Mouse (Mus musculus): ENCODE results near the gene Elmo1. TPM values are rescaled to one million over a fixed set of nuclear protein-coding genes. Genes with fewer than 3 reads are reported as not detected.

Gene Elmo1
- total RNA-seq, 2 experiments from 2014 or later: 27.4 to 27.9 TPM

- no peak for TF ChIP-seq CTCF (conservative IDR thresholded peaks at IDR 0.05)
- DNase-seq (ENCODE audit: low spot score in 2 of 2): no peak
- Histone ChIP-seq H3K27ac (no peak overlapping the region), H3K4me3 (no peak overlapping the region)
These were observed 97.3 kb downstream of the Elmo1 start for GRCm38 (mm10) chr13:20187647-20188046.

GRCm38 (mm10) chr13:20192009-20192584 lies 101.7 kb downstream of the Elmo1 start:
- DNase-seq (ENCODE audit: low spot score in 2 of 2): no peak
- TF ChIP-seq CTCF (conservative IDR thresholded peaks at IDR 0.05): no peak
- no peak overlapping the region for H3K27ac ChIP-seq
- no peak overlapping the region for H3K4me3 ChIP-seq

GRCm38 (mm10) chr13:20200582-20200981 lies 110.2 kb downstream of the Elmo1 start:
- H3K4me3 ChIP-seq: no peak overlapping the region

GRCm38 (mm10) chr13:20202617-20203016 lies 112.2 kb downstream of the Elmo1 start:
- no peak overlapping the region for H3K27ac ChIP-seq
- no peak for TF ChIP-seq CTCF (conservative IDR thresholded peaks at IDR 0.05)
- no peak overlapping the region for H3K4me3 ChIP-seq
- DNase-seq (ENCODE audit: low spot score in 2 of 2): no peak

More at GRCm38 (mm10) chr13:20200582-20200981, 110.2 kb downstream of the Elmo1 start:
- DNase-seq (ENCODE audit: low spot score in 2 of 2): no peak
- no peak overlapping the region for H3K27ac ChIP-seq
- no peak for TF ChIP-seq CTCF (conservative IDR thresholded peaks at IDR 0.05)

- no peak for TF ChIP-seq CTCF (conservative IDR thresholded peaks at IDR 0.05)
- no peak overlapping the region for H3K27ac ChIP-seq
These were observed 113.8 kb downstream of the Elmo1 start for GRCm38 (mm10) chr13:20204165-20204564.

GRCm38 (mm10) chr13:20205007-20205745 lies 114.8 kb downstream of the Elmo1 start:
- Histone ChIP-seq H3K27ac (peak overlapping the region; percentile 11; the same call in 1 of the 2 replicates), H3K4me3 (no peak overlapping the region)
- DNase-seq (ENCODE audit: low spot score in 2 of 2): no peak
- no peak for TF ChIP-seq CTCF (conservative IDR thresholded peaks at IDR 0.05)

More at GRCm38 (mm10) chr13:20204165-20204564, 113.8 kb downstream of the Elmo1 start:
- no peak overlapping the region for H3K4me3 ChIP-seq
- no peak for DNase-seq (ENCODE audit: low spot score in 2 of 2)

GRCm38 (mm10) chr13:20205746-20206145 lies 115.3 kb downstream of the Elmo1 start:
- no peak for DNase-seq (ENCODE audit: low spot score in 2 of 2)
- Histone ChIP-seq H3K4me3 (no peak overlapping the region), H3K27ac (no peak overlapping the region)
- TF ChIP-seq CTCF (conservative IDR thresholded peaks at IDR 0.05): no peak

- Histone ChIP-seq H3K27ac (peak overlapping the region; percentile 70), H3K4me3 (no peak overlapping the region)
- DNase-seq (ENCODE audit: low spot score in 2 of 2): peak in 1 of 2 experiments; percentile 34
These were observed 116.7 kb downstream of the Elmo1 start for GRCm38 (mm10) chr13:20207126-20207525.

GRCm38 (mm10) chr13:20207950-20208642 lies 117.7 kb downstream of the Elmo1 start:
- Histone ChIP-seq H3K4me3 (no peak overlapping the region), H3K27ac (peak overlapping the region; percentile 70)
- DNase-seq (ENCODE audit: low spot score in 2 of 2): no peak
- peak; percentile 35 for TF ChIP-seq CTCF (conservative IDR thresholded peaks at IDR 0.05)

More at GRCm38 (mm10) chr13:20207126-20207525, 116.7 kb downstream of the Elmo1 start:
- TF ChIP-seq CTCF (conservative IDR thresholded peaks at IDR 0.05): no peak

- H3K4me3 ChIP-seq: no peak overlapping the region
- TF ChIP-seq CTCF (conservative IDR thresholded peaks at IDR 0.05): no peak
- no peak for DNase-seq (ENCODE audit: low spot score in 2 of 2)
These were observed 118.5 kb downstream of the Elmo1 start for GRCm38 (mm10) chr13:20208867-20209266.

GRCm38 (mm10) chr13:20211780-20212179 lies 121.4 kb downstream of the Elmo1 start:
- H3K27ac ChIP-seq: no peak overlapping the region
- no peak for DNase-seq (ENCODE audit: low spot score in 2 of 2)
- H3K4me3 ChIP-seq: no peak overlapping the region
- TF ChIP-seq CTCF (conservative IDR thresholded peaks at IDR 0.05): no peak

More at GRCm38 (mm10) chr13:20208867-20209266, 118.5 kb downstream of the Elmo1 start:
- H3K27ac ChIP-seq: peak overlapping the region; percentile 21

- H3K27ac ChIP-seq: no peak overlapping the region
- H3K4me3 ChIP-seq: no peak overlapping the region
- no peak for DNase-seq (ENCODE audit: low spot score in 2 of 2)
- no peak for TF ChIP-seq CTCF (conservative IDR thresholded peaks at IDR 0.05)
These were observed 122.3 kb downstream of the Elmo1 start for GRCm38 (mm10) chr13:20212665-20213064.

GRCm38 (mm10) chr13:20213861-20214260 lies 123.5 kb downstream of the Elmo1 start:
- no peak for DNase-seq (ENCODE audit: low spot score in 2 of 2)
- TF ChIP-seq CTCF (conservative IDR thresholded peaks at IDR 0.05): no peak

More at GRCm38 (mm10) chr13:20213861-20214260, 123.5 kb downstream of the Elmo1 start:
- H3K4me3 ChIP-seq: no peak overlapping the region
- H3K27ac ChIP-seq: no peak overlapping the region
